Mouse (Mus musculus): ENCODE measurements around the gene Tmem234.

Gene Tmem234

GRCm38 (mm10) chr4:129600233-129601158 is at the start of gene Tmem234, which contains the start of gene Eif3i:
Tmem234 (plus strand) TSS chr4:129600668.
Eif3i (minus strand) TSS chr4:129600648.
- CTCF ChIA-PET, result interaction anchor here (1.0 kb wide), 1 partner anchor 53 kb away, joined by 3 read pairs; no protein-coding TSS in a partner anchor

- CTCF ChIA-PET, result interaction anchor here (0.7 to 1.5 kb wide), 2 partner anchors 17 to 21 kb away, joined by 4 to 7 read pairs; no protein-coding TSS in a partner anchor
Measured at GRCm38 (mm10) chr4:129554512-129554911, 46.0 kb upstream of the Tmem234 start.

- CTCF ChIA-PET, result interaction anchor here (0.6 to 1.5 kb wide), 4 partner anchors 16 to 36 kb away, joined by 3 to 7 read pairs (median 3); no protein-coding TSS in a partner anchor
Measured at GRCm38 (mm10) chr4:129555421-129555861, 45.0 kb upstream of the Tmem234 start.

DNA sequence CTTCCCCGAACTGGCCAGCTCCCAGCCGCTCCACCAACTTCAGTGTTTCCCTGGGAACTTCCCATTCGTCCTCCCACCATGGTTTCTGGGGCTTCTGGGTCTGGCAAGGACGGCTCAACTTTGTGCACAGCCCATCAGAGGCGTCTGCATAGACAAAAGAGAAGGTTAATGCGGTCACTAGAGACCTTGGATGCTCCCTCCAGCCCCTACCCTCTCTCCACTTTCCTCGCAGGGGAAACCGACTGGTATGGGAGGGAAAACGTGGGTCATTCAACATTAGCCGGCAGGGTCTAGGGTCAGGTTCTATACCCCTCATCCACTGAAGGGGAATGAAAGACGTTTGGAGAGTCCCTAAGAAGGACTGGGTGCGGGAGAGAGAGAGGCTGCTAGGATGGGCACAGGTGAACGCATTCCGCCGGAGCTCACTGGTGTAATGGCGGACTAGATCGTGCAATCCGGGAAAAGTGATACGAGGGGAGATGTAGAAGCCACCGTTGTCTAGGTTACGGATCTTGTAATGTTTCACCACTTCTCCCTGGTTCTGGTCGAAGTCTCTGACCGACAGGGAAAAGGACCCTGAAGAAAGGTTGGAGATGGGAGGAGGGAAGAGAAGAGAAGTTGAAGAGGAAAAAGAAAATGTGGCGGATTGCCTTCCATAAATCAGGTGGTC is 44.5 kb upstream of the Tmem234 start:
- CTCF ChIA-PET, result interaction anchor here (0.6 to 1.5 kb wide), 5 partner anchors 16 to 35 kb away, joined by 3 to 7 read pairs (median 3); no protein-coding TSS in a partner anchor

DNA sequence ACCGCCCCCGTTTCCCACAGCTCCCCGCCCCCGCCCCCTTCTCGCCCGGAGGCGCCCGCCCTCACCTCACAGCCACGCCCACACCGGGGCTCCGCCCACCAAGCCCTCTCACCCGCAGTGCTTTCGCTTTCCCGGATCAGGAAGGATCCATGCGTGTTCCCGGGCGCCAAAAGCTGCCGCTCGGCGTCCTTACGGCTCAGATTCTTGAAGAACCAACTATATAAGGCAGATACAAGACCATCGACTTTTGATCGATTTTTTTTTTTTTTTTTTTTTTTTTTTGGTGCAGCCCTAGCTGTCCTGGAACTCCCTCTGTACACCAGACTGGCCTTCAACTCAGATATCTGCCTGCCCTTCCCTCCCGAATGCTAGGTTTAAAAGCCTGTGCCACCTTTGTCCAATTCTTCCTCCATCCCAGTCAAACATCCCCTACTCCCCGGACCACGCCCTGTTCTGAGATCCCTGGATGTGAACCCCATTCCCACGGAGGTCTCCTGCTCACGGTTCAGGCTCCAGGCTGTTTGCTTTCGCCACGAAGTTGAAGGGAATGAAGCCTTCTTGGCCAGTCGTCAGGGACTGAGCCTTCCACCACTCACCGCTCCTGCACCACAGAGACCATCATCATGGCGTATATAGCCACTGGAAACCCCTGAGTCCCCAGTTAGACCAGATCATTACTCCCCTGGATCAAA is 43.8 kb upstream of the Tmem234 start:
- CTCF ChIA-PET, result interaction anchor here (1.0 kb wide), 2 partner anchors 15 to 26 kb away, joined by 3 to 7 read pairs; no protein-coding TSS in a partner anchor

DNA sequence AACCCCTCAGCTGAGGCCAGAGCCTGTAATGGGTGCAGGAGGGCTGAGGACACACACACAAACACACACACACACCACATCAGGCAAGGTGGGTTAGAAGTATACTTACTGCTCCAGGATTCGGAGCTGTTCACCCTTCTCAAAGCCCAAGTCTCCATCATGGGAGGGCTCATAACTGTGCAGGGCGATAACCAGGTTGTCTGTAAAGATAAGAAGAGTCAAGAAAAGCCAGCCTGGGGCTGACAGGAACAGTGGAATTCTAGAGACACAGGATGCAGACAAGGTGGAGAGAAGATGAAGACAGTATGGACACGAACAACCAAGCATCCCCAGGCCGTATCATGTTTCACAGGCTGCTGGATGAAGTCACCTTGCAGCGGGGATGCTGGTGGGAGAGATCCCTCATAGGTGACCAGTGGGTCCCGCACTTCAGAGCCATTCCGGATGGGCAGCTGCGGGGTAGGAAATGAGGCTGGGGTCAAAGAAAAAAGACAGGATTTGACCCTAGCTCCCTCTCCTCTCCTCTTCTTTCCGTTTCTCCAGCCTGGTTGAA is 43.1 kb upstream of the Tmem234 start:
- CTCF ChIA-PET, result interaction anchor here (1.0 kb wide), 1 partner anchor 20 kb away, joined by 3 read pairs; the partner anchor contains the start of gene Fam167b

GRCm38 (mm10) chr4:129558321-129558955 is 42.0 kb upstream of the Tmem234 start:
- CTCF ChIA-PET, result interaction anchor here (0.8 kb wide), 1 partner anchor 8 kb away, joined by 3 read pairs; no protein-coding TSS in a partner anchor

- CTCF ChIA-PET, result no interaction called here
Measured at GRCm38 (mm10) chr4:129561184-129561583, 39.3 kb upstream of the Tmem234 start.

DNA sequence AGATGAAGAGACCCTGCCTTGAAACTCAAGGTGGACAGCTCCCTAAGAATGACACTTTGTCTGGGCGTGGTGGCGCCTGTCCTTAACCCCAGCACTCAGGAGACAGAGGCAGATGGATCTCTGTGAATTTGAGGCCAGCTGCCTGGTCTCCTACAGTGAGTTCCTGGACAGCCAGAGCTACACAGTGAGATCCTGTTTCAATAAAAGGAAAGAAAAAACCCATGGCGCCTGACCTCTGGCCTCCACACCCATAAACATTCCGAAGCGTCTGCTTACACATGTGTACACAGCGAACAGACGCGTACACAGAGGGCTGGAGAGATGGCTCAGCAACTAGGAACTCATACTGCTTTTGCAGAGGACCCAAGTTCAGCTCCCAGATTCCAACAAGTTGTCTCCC is 36.8 kb upstream of the Tmem234 start:
- CTCF ChIA-PET, result no interaction called here

GRCm38 (mm10) chr4:129565139-129565538 is 35.3 kb upstream of the Tmem234 start:
- CTCF ChIA-PET, result interaction anchor here (0.7 kb wide), 1 partner anchor 152 kb away, joined by 5 read pairs; no protein-coding TSS in a partner anchor

GRCm38 (mm10) chr4:129568366-129568765 is 32.1 kb upstream of the Tmem234 start:
- CTCF ChIA-PET, result no interaction called here

DNA sequence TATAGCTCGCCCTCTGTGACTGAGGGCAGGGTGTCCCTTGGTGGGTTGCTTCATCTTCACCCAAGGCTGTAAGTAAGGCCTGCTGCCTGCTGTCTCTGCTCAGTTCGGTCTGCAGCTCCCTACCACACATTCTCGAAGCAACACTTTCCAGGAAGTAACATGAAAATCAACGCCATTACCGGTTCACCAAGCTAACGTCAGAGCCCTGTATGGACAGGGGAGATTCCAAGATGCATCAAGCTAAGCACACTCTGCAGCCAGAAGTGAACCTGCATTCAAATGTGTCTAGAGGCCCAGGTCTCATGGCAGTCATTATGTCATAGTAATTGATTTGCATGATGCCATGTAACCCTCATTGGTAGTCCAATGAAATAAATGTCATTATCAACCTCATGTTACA is 30.4 kb upstream of the Tmem234 start:
- CTCF ChIA-PET, result interaction anchor here (0.6 kb wide), 2 partner anchors 211 to 219 kb away, joined by 3 to 5 read pairs; no protein-coding TSS in a partner anchor

GRCm38 (mm10) chr4:129571551-129572084 is 28.9 kb upstream of the Tmem234 start:
- CTCF ChIA-PET, result interaction anchor here (0.9 to 2.1 kb wide), 2 partner anchors 15 to 17 kb away, joined by 7 read pairs; no protein-coding TSS in a partner anchor

- CTCF ChIA-PET, result interaction anchor here (0.9 to 2.1 kb wide), 3 partner anchors 13 to 17 kb away, joined by 5 to 7 read pairs (median 7); no protein-coding TSS in a partner anchor
Measured at GRCm38 (mm10) chr4:129572236-129573092, 28.0 kb upstream of the Tmem234 start.

- CTCF ChIA-PET, result interaction anchor here (1.0 kb wide), 1 partner anchor 12 kb away, joined by 5 read pairs; no protein-coding TSS in a partner anchor
Measured at GRCm38 (mm10) chr4:129573093-129573370, 27.4 kb upstream of the Tmem234 start.

- CTCF ChIA-PET, result interaction anchor here (1.0 kb wide), 1 partner anchor 12 kb away, joined by 5 read pairs; no protein-coding TSS in a partner anchor
Measured at GRCm38 (mm10) chr4:129573430-129573829, 27.0 kb upstream of the Tmem234 start, which contains the start of gene Lck. Lck (minus strand) TSS chr4:129573641.

- CTCF ChIA-PET, result interaction anchor here (0.6 kb wide), 1 partner anchor 33 kb away, joined by 6 read pairs; the partner anchor contains the start of gene Hdac1
Measured at GRCm38 (mm10) chr4:129575171-129575844, 25.2 kb upstream of the Tmem234 start.

DNA sequence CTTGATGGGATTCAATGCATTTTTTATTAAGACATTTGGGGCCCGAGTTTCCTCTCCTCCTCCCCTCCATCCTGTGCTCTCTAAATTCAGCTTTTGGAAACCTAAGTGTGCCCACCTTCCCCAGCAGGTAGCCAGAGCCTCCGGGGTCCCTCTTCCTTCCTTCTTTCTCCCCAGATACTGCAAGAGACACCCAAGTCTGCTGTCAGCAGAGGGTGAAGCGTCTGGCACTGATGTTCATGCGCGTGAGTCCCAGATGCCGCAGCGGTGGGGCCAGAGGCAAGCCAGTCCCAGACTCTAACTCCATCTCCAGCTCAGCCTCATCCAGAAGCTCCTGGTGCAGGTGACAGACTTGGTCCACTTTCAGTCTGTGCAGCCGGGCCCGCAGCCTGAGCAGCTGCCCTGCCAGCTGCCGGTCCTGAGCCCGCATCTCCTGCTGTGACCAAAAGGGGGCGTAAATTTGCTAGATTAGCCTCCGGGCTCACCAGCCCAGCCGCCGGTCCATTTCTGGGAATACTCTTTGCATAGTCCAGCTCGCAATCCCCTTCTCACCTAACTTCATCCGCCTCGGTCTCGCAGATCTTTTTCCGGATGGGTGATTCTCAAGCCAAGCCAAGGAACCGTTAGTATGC is 23.5 kb upstream of the Tmem234 start:
- CTCF ChIA-PET, result interaction anchor here (0.7 to 1.4 kb wide), 5 partner anchors 19 to 34 kb away, joined by 3 read pairs; no protein-coding TSS in a partner anchor

Measured in spleen, embryonic (tissue).